Comparison of ENCODE assay signal across 25 mouse cellular contexts in genomic region chr11:97915974-97916503, GRCm38 (mm10). TPM values are rescaled to one million over a fixed set of nuclear protein-coding genes. Genes with fewer than 3 reads are reported as not detected.
DNase-seq lines count a peak whose midpoint lies in the region; ATAC-seq and TF ChIP-seq lines count a peak whose summit lies in the region.
"Had no signal": no experiment of that assay in that cellular context is flagged by ENCODE, and none has a peak within 500 bp of the region (broad histone marks: within the 10 kb centered on the region; RNA-seq: fewer than 3 reads in every experiment).

No protein-coding gene starts in this region.

- intact Hi-C loops in left cerebral cortex, postnatal 36 days (cut with DNase I): no loop called here

- peak; percentile 24 to 33 for DNase-seq in lung, adult 18-20 months
- DNase-seq in lung, adult 2 months: no peak
- DNase-seq in ZHBTc4 (ENCODE audit: low read depth, low spot score): peak; percentile 71
- no peak for DNase-seq in left cerebral cortex, postnatal 36 days (ENCODE audit: low spot score in 2 of 2)
- no peak for DNase-seq in cerebellum, adult 8-10 months
- DNase-seq: adrenal gland, adult 8-10 months; cerebellum, adult 11 months; gastrocnemius, postnatal 14 days; heart, adult 11 months; kidney, adult 2 months; kidney, postnatal 4 days; liver, embryonic 13.5 days; lung, embryonic 14.5 days had no signal

- H3K9me3 ChIP-seq in E14TG2a.4 (ENCODE audit: low read length): no peaks in the 10 kb centered on the region
- H3K9me3 ChIP-seq: embryonic facial prominence, embryonic 10.5 days; embryonic facial prominence, embryonic 15.5 days; forebrain, embryonic 12.5 days; heart, embryonic 10.5 days; heart, embryonic 15.5 days; limb, embryonic 10.5 days; limb, embryonic 15.5 days; liver, embryonic 13.5 days; midbrain, embryonic 12.5 days had no signal

- TF ChIP-seq POLR2A in lung, adult 2 months (IDR thresholded peaks at IDR 0.05; ENCODE audit: borderline replicate concordance, extremely low read depth, low read depth, low read length): no peak

- H3K4me1 ChIP-seq in lung, adult 2 months (ENCODE audit: control insufficient read depth, insufficient read depth, low read length): no peaks in the 10 kb centered on the region
- peaks cover 76% of the 10 kb centered on the region for H3K4me1 ChIP-seq in E14TG2a.4 (replicated peaks; ENCODE audit: low read depth, low read length)
- H3K4me1 ChIP-seq: embryonic facial prominence, embryonic 15.5 days; heart, embryonic 10.5 days; heart, embryonic 15.5 days; limb, embryonic 10.5 days; limb, embryonic 15.5 days; liver, embryonic 13.5 days had no signal

- no peaks in the 10 kb centered on the region for H3K36me3 ChIP-seq in E14TG2a.4 (ENCODE audit: insufficient read depth, low read length)
- H3K36me3 ChIP-seq: embryonic facial prominence, embryonic 10.5 days; embryonic facial prominence, embryonic 15.5 days; forebrain, embryonic 12.5 days; heart, embryonic 10.5 days; heart, embryonic 15.5 days; limb, embryonic 10.5 days; limb, embryonic 15.5 days; liver, embryonic 13.5 days; midbrain, embryonic 12.5 days had no signal

- WGBS in lung, adult 2 months: 85% methylated on average over 6 of the region's 6 CpGs

- no peak overlapping the region for H3K4me3 ChIP-seq in lung, adult 2 months (replicated peaks; ENCODE audit: extremely low read depth, low read depth, low read length)
- H3K4me3 ChIP-seq in E14TG2a.4 (replicated peaks; ENCODE audit: low read length): peak overlapping the region; percentile 75
- H3K4me3 ChIP-seq: embryonic facial prominence, embryonic 10.5 days; embryonic facial prominence, embryonic 15.5 days; forebrain, embryonic 12.5 days; heart, embryonic 10.5 days; heart, embryonic 15.5 days; limb, embryonic 10.5 days; limb, embryonic 15.5 days; liver, embryonic 13.5 days; megakaryocyte, embryonic 14.5 days; midbrain, embryonic 12.5 days had no signal

- no peaks in the 10 kb centered on the region for H3K27me3 ChIP-seq in E14TG2a.4 (ENCODE audit: insufficient read depth, low read length)
- H3K27me3 ChIP-seq: embryonic facial prominence, embryonic 15.5 days; forebrain, embryonic 12.5 days; heart, embryonic 15.5 days; limb, embryonic 15.5 days; liver, embryonic 13.5 days; midbrain, embryonic 12.5 days had no signal

- no peak for TF ChIP-seq CTCF in lung, adult 2 months (IDR thresholded peaks at IDR 0.05; ENCODE audit: insufficient read depth, low read length)
- no peak for TF ChIP-seq CTCF in E14TG2a.4 (conservative IDR thresholded peaks at IDR 0.05; ENCODE audit: low read length)

- peak; percentile 27 for ATAC-seq in megakaryocyte, adult 5-6 weeks (ENCODE audit: poor library complexity, severe bottlenecking)
- ATAC-seq: hindbrain, embryonic 16.5 days had no signal

RNA-seq across cellular contexts. Expression of gene Fbxo47, which starts 32.1 kb away (rescaled TPM):
- polyA plus RNA-seq in lung, adult 2 months (2012; rRNA removed): 0.16 and 0.36 TPM in 2 replicates
- 0.30 and 2.1 TPM in 2 replicates for total RNA-seq in megakaryocyte, adult 5-6 weeks (2015)
- total RNA-seq in megakaryocyte, adult 5-6 weeks (2017): 0.73 and 1.5 TPM in 2 replicates
- total RNA-seq in left cerebral cortex, postnatal 36 days (2021): 1 to 10 TPM; 1.9 to 3.7 TPM

Comparison
In these comparisons a context has a peak if more than half of its experiments do, and no peak if none do; other contexts are left out.
1. DNase-seq: peak in lung, adult 18-20 months (2 of 2) and ZHBTc4 (single experiment); none in lung, adult 2 months (single experiment), left cerebral cortex, postnatal 36 days (0 of 2) and cerebellum, adult 8-10 months (single experiment).